Mouse (Mus musculus): Measurements from ENCODE around the gene Nckap1. TPM values are rescaled to one million over a fixed set of nuclear protein-coding genes. Genes with fewer than 3 reads are reported as not detected.

Gene Nckap1
- polyA plus RNA-seq, 1 experiment from 2014 or later, result 92.3 TPM

DNA sequence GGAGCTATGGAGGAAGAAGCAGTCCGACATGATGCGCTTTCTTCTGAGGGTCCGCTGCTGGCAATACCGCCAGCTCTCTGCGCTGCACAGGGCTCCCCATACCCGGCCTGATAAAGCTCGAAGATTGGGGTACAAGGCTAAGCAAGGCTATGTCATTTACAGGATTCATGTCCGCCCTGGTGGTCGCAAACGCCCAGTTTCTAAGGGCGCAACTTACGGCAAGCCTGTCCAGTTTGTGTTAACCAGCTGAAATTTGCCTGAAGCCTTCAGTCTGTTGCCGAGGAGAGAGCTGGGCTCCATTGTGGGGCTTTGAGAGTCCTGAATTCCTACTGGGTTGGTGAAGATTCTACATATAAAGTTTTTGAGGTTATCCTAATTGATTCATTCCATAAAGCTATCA, 21.6 kb upstream of the Nckap1 start:
- Histone ChIP-seq H3K4me1 (ENCODE audit: control insufficient read depth, insufficient read depth, low read length) (no peaks in the 10 kb centered on the region), H3K4me3 (ENCODE audit: low read depth, low read length) (no peak overlapping the region), H3K9me3 (replicated peaks; ENCODE audit: control insufficient read depth, low read length, poor library complexity, severe bottlenecking) (no peaks in the 10 kb centered on the region), H3K27ac (ENCODE audit: low read length) (no peak overlapping the region), H3K4me2 (ENCODE audit: low read length) (no peak overlapping the region), H3K9ac (ENCODE audit: low read depth, low read length) (no peak overlapping the region), H3K27me3 (ENCODE audit: control insufficient read depth, insufficient read depth, low read depth, low read length) (no peaks in the 10 kb centered on the region), H3K36me3 (ENCODE audit: control insufficient read depth, insufficient read depth, low read length) (no peaks in the 10 kb centered on the region)
- WGBS, result 93% methylated on average over 13 of the region's 13 CpGs
- no peak for ATAC-seq

DNA sequence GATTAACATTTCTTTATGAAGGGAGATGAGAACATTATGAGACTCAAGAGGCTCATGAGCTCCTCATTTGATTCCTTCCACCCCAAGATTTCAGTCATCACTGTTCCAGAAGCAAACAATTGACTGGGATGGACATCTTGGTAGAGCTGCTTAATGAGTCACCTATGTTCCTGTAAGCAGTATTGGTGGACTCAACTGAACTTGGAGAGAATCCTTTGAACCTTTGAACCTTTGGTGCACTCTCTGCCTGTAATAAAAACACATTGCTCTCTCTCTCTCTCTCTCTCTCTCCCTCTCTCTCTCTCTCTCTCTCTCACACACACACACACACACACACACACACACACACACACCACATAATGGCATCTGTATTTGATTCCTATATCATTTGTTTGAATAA, 19.4 kb upstream of the Nckap1 start:
- Histone ChIP-seq H3K27me3 (ENCODE audit: control insufficient read depth, insufficient read depth, low read depth, low read length) (no peaks in the 10 kb centered on the region), H3K27ac (ENCODE audit: low read length) (no peak overlapping the region), H3K36me3 (ENCODE audit: control insufficient read depth, insufficient read depth, low read length) (no peaks in the 10 kb centered on the region), H3K4me1 (ENCODE audit: control insufficient read depth, insufficient read depth, low read length) (no peaks in the 10 kb centered on the region), H3K9me3 (replicated peaks; ENCODE audit: control insufficient read depth, low read length, poor library complexity, severe bottlenecking) (no peaks in the 10 kb centered on the region), H3K9ac (ENCODE audit: low read depth, low read length) (no peak overlapping the region), H3K4me2 (ENCODE audit: low read length) (no peak overlapping the region), H3K4me3 (ENCODE audit: low read depth, low read length) (no peak overlapping the region)
- no peak for ATAC-seq

DNA sequence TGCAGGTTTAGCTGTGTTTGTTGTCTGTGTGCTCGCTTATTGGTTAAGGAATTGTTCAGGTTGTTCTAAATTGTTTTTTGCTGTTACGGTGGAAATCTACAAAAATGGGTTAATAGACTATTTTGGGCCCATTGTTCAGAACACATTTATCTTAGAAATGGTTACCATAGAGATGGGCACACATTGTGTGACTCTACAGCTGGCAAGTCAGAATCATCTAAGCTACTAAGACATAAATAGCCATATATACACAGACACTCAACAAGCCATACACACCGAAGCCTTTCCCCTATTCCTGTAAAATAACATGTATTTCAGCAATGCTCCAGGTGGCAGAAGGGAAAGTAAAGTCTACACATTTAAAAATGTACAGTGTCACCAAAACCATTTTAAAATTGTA, 18.7 kb upstream of the Nckap1 start:
- H3K27ac ChIP-seq (ENCODE audit: low read length), result no peak overlapping the region
- no peak for ATAC-seq
- WGBS, result 86% methylated on average over 3 of the region's 3 CpGs

DNA sequence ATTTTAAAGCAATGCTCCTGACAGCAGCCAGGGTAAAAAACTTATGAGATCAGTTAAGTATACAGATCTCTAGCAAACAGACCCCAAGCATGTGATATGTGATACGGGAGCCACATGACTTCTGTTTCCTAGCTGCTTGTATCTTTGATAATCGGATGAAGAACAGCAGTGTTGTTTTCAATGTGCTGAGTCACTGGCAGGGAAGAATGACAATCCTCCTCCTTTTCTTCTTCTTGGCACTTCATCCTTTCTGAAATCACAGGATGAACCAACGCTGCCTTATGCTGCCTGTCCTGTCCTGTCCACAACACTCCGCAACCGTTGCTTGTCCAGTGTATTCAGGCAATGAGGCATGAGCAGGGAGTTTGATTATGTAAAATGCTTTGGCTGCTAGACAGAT, 15.8 kb upstream of the Nckap1 start:
- ATAC-seq, result no peak
- Histone ChIP-seq H3K4me1 (ENCODE audit: control insufficient read depth, insufficient read depth, low read length) (no peaks in the 10 kb centered on the region), H3K27ac (ENCODE audit: low read length) (no peak overlapping the region), H3K9ac (ENCODE audit: low read depth, low read length) (no peak overlapping the region), H3K27me3 (ENCODE audit: control insufficient read depth, insufficient read depth, low read depth, low read length) (no peaks in the 10 kb centered on the region), H3K4me2 (ENCODE audit: low read length) (no peak overlapping the region), H3K9me3 (replicated peaks; ENCODE audit: control insufficient read depth, low read length, poor library complexity, severe bottlenecking) (no peaks in the 10 kb centered on the region), H3K36me3 (ENCODE audit: control insufficient read depth, insufficient read depth, low read length) (no peaks in the 10 kb centered on the region), H3K4me3 (ENCODE audit: low read depth, low read length) (no peak overlapping the region)
- 79% methylated on average over 5 of the region's 5 CpGs for WGBS

More for the DNA sequence above, 18.7 kb upstream of the Nckap1 start:
- no peak overlapping the region for H3K4me3 ChIP-seq (ENCODE audit: low read depth, low read length)
- no peak overlapping the region for H3K4me2 ChIP-seq (ENCODE audit: low read length)
- H3K9ac ChIP-seq (ENCODE audit: low read depth, low read length), result no peak overlapping the region
- H3K36me3 ChIP-seq (ENCODE audit: control insufficient read depth, insufficient read depth, low read length), result no peaks in the 10 kb centered on the region
- no peaks in the 10 kb centered on the region for H3K9me3 ChIP-seq (replicated peaks; ENCODE audit: control insufficient read depth, low read length, poor library complexity, severe bottlenecking)
- no peaks in the 10 kb centered on the region for H3K27me3 ChIP-seq (ENCODE audit: control insufficient read depth, insufficient read depth, low read depth, low read length)
- H3K4me1 ChIP-seq (ENCODE audit: control insufficient read depth, insufficient read depth, low read length), result no peaks in the 10 kb centered on the region

DNA sequence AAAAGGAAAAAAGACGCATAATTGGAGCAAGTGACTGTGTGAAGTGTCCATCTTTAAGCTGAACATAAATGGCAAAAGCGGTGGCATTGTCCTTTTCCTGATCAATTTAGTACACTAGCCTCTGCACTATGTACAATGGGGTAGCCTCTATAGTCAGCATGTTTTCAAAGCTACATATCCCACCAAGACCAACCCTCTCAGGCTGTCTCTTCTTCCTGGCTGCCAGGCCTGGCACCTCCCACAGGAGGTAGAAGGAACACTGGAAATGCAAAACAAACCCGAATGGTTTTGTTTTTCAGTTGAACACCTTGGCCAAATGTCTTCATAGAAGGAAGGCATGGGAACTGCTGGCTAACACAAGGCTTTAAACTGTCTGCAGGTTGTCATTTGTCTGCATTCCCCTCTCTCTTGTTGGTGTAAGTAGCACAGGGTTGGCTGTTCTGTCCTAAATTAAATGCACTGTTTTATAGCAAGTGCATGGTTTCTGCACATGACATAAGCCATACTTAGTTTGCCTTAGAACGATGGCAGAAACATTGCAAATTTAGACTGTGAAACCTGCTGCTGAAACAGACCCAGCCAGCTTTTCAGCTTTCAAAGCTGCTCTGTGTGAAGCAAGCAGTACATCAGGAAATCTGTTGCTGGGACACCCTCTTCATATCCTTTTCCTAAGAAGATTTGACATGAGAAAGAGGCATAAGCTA, 13.2 kb upstream of the Nckap1 start:
- no peaks in the 10 kb centered on the region for H3K36me3 ChIP-seq (ENCODE audit: control insufficient read depth, insufficient read depth, low read length)

DNA sequence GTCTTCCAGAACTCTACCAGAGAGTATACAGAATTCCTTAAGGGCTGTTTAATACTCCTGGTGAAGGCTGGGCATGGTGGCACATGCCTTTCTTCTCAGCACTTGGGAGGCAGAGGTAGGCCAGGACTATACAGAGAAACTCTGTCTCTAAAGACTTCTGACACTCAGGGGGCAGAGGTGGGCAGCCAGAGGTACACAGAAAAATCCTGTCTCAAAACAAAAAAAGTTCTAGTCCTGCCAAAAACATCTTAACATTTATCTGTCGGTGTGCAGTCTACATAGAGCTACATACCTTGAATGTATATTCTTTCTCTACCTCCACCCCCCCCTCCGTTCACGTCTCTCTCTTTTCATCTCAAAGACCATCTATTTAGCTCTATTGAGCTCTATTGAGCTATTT, 1.2 kb upstream of the Nckap1 start:
- peaks cover 15% of the 10 kb centered on the region for H3K4me1 ChIP-seq (ENCODE audit: control insufficient read depth, insufficient read depth, low read length)
- H3K27ac ChIP-seq (ENCODE audit: low read length), result no peak overlapping the region
- ATAC-seq, result no peak
- H3K36me3 ChIP-seq (ENCODE audit: control insufficient read depth, insufficient read depth, low read length), result no peaks in the 10 kb centered on the region
- WGBS, result 90% methylated on average over 3 of the region's 3 CpGs
- H3K4me2 ChIP-seq (ENCODE audit: low read length), result no peak overlapping the region
- no peak overlapping the region for H3K4me3 ChIP-seq (ENCODE audit: low read depth, low read length)
- no peaks in the 10 kb centered on the region for H3K9me3 ChIP-seq (replicated peaks; ENCODE audit: control insufficient read depth, low read length, poor library complexity, severe bottlenecking)
- no peak overlapping the region for H3K9ac ChIP-seq (ENCODE audit: low read depth, low read length)
- no peaks in the 10 kb centered on the region for H3K27me3 ChIP-seq (ENCODE audit: control insufficient read depth, insufficient read depth, low read depth, low read length)

More for the DNA sequence above, 13.2 kb upstream of the Nckap1 start:
- Histone ChIP-seq H3K9ac (ENCODE audit: low read depth, low read length) (no peak overlapping the region), H3K27me3 (ENCODE audit: control insufficient read depth, insufficient read depth, low read depth, low read length) (no peaks in the 10 kb centered on the region), H3K9me3 (replicated peaks; ENCODE audit: control insufficient read depth, low read length, poor library complexity, severe bottlenecking) (no peaks in the 10 kb centered on the region), H3K4me1 (ENCODE audit: control insufficient read depth, insufficient read depth, low read length) (no peaks in the 10 kb centered on the region), H3K27ac (ENCODE audit: low read length) (no peak overlapping the region), H3K4me3 (ENCODE audit: low read depth, low read length) (no peak overlapping the region), H3K4me2 (ENCODE audit: low read length) (no peak overlapping the region)
- no peak for ATAC-seq
- WGBS, result 74% methylated on average over 4 of the region's 4 CpGs

DNA sequence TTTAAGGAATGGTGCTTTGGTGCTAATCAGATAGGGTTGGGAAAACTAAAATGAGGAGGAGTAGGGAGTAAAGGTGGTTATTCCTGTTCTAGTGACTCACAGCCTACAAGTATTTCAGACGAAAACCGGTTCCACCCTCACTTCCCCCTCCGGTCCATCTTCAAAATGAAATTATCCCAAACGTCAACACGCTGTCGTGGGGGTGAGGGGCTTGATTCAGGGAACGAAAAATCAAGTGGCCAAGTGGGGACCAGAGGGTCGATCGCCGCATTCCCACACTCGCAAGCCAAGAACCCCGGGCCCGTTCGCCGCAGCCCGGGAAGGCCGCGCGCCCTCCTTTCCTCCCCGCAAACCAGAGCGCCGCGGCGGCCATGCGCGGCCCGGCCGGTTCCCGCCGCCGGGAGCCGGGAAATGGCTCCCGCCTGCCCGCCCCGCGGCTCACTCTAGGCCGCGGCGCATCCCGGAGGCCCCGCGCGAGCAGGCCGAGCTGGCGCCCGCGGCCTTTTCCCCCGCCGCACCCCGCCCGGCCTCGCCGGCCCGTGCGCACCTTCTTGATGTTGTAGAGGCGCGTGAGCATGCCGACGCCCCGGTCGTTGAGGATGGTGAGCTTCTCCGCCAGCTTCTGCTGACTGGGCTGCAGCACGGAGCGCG, 744 bp downstream of the Nckap1 start:
- Histone ChIP-seq H3K4me2 (ENCODE audit: low read length) (peak overlapping the region; percentile 75), H3K27ac (ENCODE audit: low read length) (peak overlapping the region; percentile 98), H3K4me3 (ENCODE audit: low read depth, low read length) (peak overlapping the region; percentile 94), H3K27me3 (ENCODE audit: control insufficient read depth, insufficient read depth, low read depth, low read length) (no peaks in the 10 kb centered on the region), H3K9ac (ENCODE audit: low read depth, low read length) (peak overlapping the region; percentile 99), H3K4me1 (ENCODE audit: control insufficient read depth, insufficient read depth, low read length) (peaks cover 15% of the 10 kb centered on the region), H3K9me3 (replicated peaks; ENCODE audit: control insufficient read depth, low read length, poor library complexity, severe bottlenecking) (no peaks in the 10 kb centered on the region), H3K36me3 (ENCODE audit: control insufficient read depth, insufficient read depth, low read length) (no peaks in the 10 kb centered on the region)
- peak; percentile 76 for ATAC-seq
- under 1% methylated on average over 52 of the region's 65 CpGs for WGBS

DNA sequence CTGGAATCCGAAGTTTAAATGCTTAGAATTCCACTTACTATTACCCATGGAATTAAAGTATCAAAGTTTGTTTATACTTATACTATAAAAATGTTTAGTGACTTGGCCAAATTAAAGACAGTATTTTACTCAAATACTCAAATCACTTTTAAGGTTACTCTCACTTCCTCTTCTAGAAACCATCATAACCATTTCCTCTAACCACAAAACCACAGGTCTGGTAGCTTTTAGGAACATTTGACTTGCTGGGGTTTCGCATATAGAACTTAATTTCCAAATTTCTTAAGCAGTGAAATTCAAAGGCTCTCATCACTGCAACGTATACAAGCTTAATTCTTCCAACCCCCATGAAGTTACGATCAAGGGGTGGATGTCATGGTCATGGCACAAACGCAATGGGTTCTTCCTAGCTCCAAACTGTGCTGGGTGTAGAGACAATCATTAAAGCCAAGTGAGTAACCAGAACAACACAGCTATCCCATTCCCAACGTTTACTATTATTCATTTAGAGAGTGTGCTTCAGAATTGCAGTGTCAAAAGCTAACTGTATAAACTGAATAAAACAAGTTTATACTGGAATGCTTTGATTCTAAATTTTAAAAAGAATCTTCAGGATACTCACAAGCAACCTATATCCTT, 1.8 kb downstream of the Nckap1 start:
- peak overlapping the region; percentile 11; the same call in 1 of the 2 replicates for H3K9ac ChIP-seq (ENCODE audit: low read depth, low read length)

DNA sequence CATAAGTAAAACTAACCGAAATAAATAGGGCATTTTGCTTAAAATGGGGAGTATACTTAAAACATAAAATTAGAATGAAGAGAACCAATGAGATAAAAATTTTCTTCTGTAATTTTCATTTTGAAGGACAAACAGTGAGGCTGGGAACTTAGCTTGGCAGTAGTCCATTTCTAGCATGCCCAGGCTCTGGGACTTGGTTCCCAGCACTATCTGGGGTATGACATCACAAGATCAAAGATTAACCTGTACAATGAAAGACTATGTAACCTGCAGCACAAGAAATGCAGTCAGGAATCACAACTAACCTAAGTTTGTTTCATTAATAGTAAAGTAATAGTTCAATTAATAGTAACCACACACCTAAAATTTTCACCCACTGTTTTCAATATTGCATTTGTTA, 3.9 kb downstream of the Nckap1 start:
- Histone ChIP-seq H3K4me3 (ENCODE audit: low read depth, low read length) (no peak overlapping the region), H3K9ac (ENCODE audit: low read depth, low read length) (no peak overlapping the region), H3K36me3 (ENCODE audit: control insufficient read depth, insufficient read depth, low read length) (no peaks in the 10 kb centered on the region), H3K4me1 (ENCODE audit: control insufficient read depth, insufficient read depth, low read length) (peaks cover 19% of the 10 kb centered on the region), H3K9me3 (replicated peaks; ENCODE audit: control insufficient read depth, low read length, poor library complexity, severe bottlenecking) (no peaks in the 10 kb centered on the region), H3K27me3 (ENCODE audit: control insufficient read depth, insufficient read depth, low read depth, low read length) (no peaks in the 10 kb centered on the region), H3K4me2 (ENCODE audit: low read length) (no peak overlapping the region), H3K27ac (ENCODE audit: low read length) (no peak overlapping the region)
- 100% methylated on average over 1 of the region's 1 CpGs for WGBS
- no peak for ATAC-seq

More for the DNA sequence above, 1.8 kb downstream of the Nckap1 start:
- 46% methylated on average over 6 of the region's 6 CpGs for WGBS
- ATAC-seq, result no peak
- H3K4me3 ChIP-seq (ENCODE audit: low read depth, low read length), result peak overlapping the region; percentile 24
- H3K9me3 ChIP-seq (replicated peaks; ENCODE audit: control insufficient read depth, low read length, poor library complexity, severe bottlenecking), result no peaks in the 10 kb centered on the region
- H3K36me3 ChIP-seq (ENCODE audit: control insufficient read depth, insufficient read depth, low read length), result no peaks in the 10 kb centered on the region
- H3K27ac ChIP-seq (ENCODE audit: low read length), result no peak overlapping the region
- peak overlapping the region; percentile 58 for H3K4me2 ChIP-seq (ENCODE audit: low read length)
- peaks cover 17% of the 10 kb centered on the region for H3K4me1 ChIP-seq (ENCODE audit: control insufficient read depth, insufficient read depth, low read length)
- no peaks in the 10 kb centered on the region for H3K27me3 ChIP-seq (ENCODE audit: control insufficient read depth, insufficient read depth, low read depth, low read length)

Measured in midbrain, embryonic 16.5 days (tissue).